Mouse (Mus musculus): ENCODE data around the gene Ski. TPM values are rescaled to one million over a fixed set of nuclear protein-coding genes. Genes with fewer than 3 reads are reported as not detected.

The Ski gene
- polyA plus RNA-seq, 1 experiment from 2014 or later = 34.9 TPM

DNA sequence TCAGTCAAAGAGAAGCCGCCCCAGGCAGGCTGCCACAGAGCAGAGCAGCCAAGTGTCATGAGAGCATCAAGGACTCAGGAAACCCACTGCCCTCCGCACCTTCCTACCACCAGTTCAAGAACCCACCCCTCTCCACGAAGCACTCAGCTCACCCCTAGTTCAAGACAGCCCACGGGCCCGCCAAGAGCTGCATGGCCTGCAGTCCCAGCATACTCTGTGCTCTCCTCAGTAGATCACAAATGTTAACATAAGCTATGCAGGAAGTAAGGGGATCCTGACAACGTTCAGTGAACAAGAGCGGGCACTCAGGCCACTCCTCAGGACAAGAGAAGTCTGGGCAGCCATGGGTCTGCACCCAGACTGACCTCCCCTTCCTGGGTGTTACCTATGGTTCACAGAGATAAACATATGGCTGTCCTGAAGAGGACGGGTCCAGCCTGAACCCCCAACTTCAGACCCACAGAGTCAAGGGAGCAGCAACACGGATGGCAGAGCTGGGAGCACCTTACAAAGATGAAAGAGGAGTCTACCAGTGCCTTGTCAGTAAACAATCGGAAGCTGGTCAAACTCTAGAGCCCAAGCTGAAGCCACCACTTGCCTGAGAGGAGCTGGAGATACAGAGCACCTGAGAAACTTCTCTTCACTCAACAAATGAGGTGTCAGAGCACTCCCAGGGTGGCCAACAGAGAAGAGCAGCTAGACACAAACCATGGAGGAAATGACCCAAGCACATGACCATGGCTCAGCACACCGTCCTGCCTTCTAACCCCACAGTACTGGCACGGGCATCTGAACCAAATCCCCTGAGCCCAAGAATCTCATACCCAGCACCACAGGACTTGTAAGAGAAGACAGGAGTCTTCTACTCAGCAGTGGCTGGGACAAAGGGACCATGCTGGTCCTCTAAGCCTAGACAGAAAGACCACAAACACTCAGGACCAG is 2.9 kb downstream of the Ski start:
- H3K9ac ChIP-seq (ENCODE audit: low read depth, low read length) = peak overlapping the region; percentile 94
- H3K36me3 ChIP-seq (ENCODE audit: control insufficient read depth, insufficient read depth, low read length) = peaks cover 4% of the 10 kb centered on the region; the same call in 1 of the 2 replicates
- peaks cover 63% of the 10 kb centered on the region for H3K4me1 ChIP-seq (ENCODE audit: control insufficient read depth, insufficient read depth, low read length)
- peak overlapping the region; percentile 87 for H3K4me3 ChIP-seq (ENCODE audit: low read depth, low read length)
- H3K9me3 ChIP-seq (ENCODE audit: control insufficient read depth, low read length) = no peaks in the 10 kb centered on the region
- no peak overlapping the region for H3K27ac ChIP-seq (replicated peaks; ENCODE audit: low read depth, low read length)
- no peak for ATAC-seq (ENCODE audit: low read depth)
- no peak for DNase-seq (ENCODE audit: low spot score)
- H3K4me2 ChIP-seq (ENCODE audit: low read depth, low read length) = peak overlapping the region; percentile 93
- 53% methylated on average over 12 of the region's 12 CpGs for WGBS
- H3K27me3 ChIP-seq (replicated peaks; ENCODE audit: control insufficient read depth, insufficient read depth, low read length) = no peaks in the 10 kb centered on the region

GRCm38 (mm10) chr4:155218104-155218732 is 4.2 kb downstream of the Ski start:
- Histone ChIP-seq H3K27ac (replicated peaks; ENCODE audit: low read depth, low read length) (no peak overlapping the region), H3K9me3 (ENCODE audit: control insufficient read depth, low read length) (no peaks in the 10 kb centered on the region), H3K4me1 (ENCODE audit: control insufficient read depth, insufficient read depth, low read length) (peaks cover 57% of the 10 kb centered on the region), H3K27me3 (replicated peaks; ENCODE audit: control insufficient read depth, insufficient read depth, low read length) (no peaks in the 10 kb centered on the region), H3K4me2 (ENCODE audit: low read depth, low read length) (peak overlapping the region; percentile 93), H3K36me3 (ENCODE audit: control insufficient read depth, insufficient read depth, low read length) (peaks cover 4% of the 10 kb centered on the region; the same call in 1 of the 2 replicates), H3K9ac (ENCODE audit: low read depth, low read length) (peak overlapping the region; percentile 94; the same call in 1 of the 2 replicates), H3K4me3 (ENCODE audit: low read depth, low read length) (peak overlapping the region; percentile 87)
- DNase-seq (ENCODE audit: low spot score) = no peak
- 46% methylated on average over 9 of the region's 9 CpGs for WGBS
- ATAC-seq (ENCODE audit: low read depth) = no peak

DNA sequence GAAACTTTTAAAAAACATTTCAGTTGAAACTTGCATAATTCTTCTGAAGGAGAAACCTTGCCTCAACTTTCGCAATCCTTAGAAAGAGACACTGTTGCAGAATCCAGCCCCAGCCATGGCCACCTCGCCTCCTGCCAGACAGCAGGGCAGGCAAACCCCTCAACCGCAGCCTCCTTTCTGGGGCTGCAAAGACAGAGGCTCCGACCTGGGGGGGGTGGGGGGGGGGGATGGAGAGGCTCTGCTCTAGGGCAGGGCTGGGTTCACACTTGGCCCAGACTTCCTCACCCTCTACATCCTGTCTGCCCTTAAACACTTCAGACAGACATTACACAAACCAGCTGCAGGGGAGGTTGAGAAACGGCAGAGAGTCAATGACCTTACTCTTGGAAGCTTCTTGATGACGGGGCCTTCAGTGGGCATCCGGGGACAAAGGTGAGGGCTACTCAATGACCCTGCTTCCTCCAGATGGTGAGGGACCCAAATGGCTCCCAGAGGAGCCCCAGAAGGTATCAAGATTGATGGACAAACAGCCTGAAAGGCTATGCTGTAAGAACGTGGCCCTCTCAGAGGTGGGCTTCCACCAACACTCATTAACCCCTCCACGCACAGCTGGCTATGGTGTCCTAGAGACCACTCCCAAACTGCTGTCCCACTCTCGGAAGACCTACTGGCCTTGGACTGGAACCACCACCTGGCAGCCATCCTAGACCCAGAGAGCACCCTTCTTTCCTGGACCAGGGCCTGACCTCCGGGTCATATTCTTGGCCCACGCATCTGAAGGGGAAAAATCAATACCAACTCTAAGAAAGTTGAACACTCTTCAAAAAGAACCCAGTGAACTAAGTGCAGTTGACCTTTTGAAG is 4.9 kb downstream of the Ski start:
- Histone ChIP-seq H3K27ac (replicated peaks; ENCODE audit: low read depth, low read length) (no peak overlapping the region), H3K36me3 (ENCODE audit: control insufficient read depth, insufficient read depth, low read length) (peaks cover 4% of the 10 kb centered on the region; the same call in 1 of the 2 replicates), H3K4me2 (ENCODE audit: low read depth, low read length) (peak overlapping the region; percentile 93), H3K9me3 (ENCODE audit: control insufficient read depth, low read length) (no peaks in the 10 kb centered on the region), H3K4me1 (ENCODE audit: control insufficient read depth, insufficient read depth, low read length) (peaks cover 57% of the 10 kb centered on the region), H3K9ac (ENCODE audit: low read depth, low read length) (0 out of 2 replicates have a peak overlapping the region, but pooled peaks have one; percentile 15), H3K4me3 (ENCODE audit: low read depth, low read length) (peak overlapping the region; percentile 87; the same call in 1 of the 2 replicates), H3K27me3 (replicated peaks; ENCODE audit: control insufficient read depth, insufficient read depth, low read length) (no peaks in the 10 kb centered on the region)
- DNase-seq (ENCODE audit: low spot score) = no peak
- WGBS = 34% methylated on average over 12 of the region's 12 CpGs
- no peak for ATAC-seq (ENCODE audit: low read depth)

GRCm38 (mm10) chr4:155215773-155216630 is 6.4 kb downstream of the Ski start:
- H3K27me3 ChIP-seq (replicated peaks; ENCODE audit: control insufficient read depth, insufficient read depth, low read length) = no peaks in the 10 kb centered on the region
- DNase-seq (ENCODE audit: low spot score) (no peak), ATAC-seq (ENCODE audit: low read depth) (peak; percentile 20; the same call in 1 of the 2 replicates)
- peaks cover 2% of the 10 kb centered on the region for H3K36me3 ChIP-seq (ENCODE audit: control insufficient read depth, insufficient read depth, low read length)
- peak overlapping the region; percentile 44 for H3K27ac ChIP-seq (replicated peaks; ENCODE audit: low read depth, low read length)
- H3K4me2 ChIP-seq (ENCODE audit: low read depth, low read length) = peak overlapping the region; percentile 41
- peak overlapping the region; percentile 25; the same call in 1 of the 2 replicates for H3K9ac ChIP-seq (ENCODE audit: low read depth, low read length)
- no peaks in the 10 kb centered on the region for H3K9me3 ChIP-seq (ENCODE audit: control insufficient read depth, low read length)
- WGBS = 53% methylated on average over 12 of the region's 12 CpGs
- peaks cover 57% of the 10 kb centered on the region for H3K4me1 ChIP-seq (ENCODE audit: control insufficient read depth, insufficient read depth, low read length)
- no peak overlapping the region for H3K4me3 ChIP-seq (ENCODE audit: low read depth, low read length)

DNA sequence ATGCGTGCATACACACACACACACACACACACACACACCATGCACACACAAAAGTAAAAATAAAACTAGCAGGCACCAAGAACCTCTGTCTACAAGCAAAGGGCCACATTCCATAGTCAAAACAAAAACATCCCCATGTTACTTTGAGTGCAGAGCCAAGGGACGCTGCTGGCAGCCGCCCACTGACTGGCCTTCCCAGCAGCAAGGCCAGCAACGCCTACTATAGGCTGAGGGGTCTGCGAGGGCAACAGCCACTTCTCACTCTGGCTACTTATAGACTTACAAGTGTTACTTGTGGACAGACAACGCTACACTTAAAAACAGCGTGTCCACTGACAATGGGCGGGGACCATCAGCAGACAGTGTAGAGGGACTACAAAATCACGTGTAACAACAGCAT is 7.2 kb downstream of the Ski start:
- no peak overlapping the region for H3K4me3 ChIP-seq (ENCODE audit: low read depth, low read length)
- H3K36me3 ChIP-seq (ENCODE audit: control insufficient read depth, insufficient read depth, low read length) = peaks cover 10% of the 10 kb centered on the region
- DNase-seq (ENCODE audit: low spot score) = no peak
- H3K27me3 ChIP-seq (replicated peaks; ENCODE audit: control insufficient read depth, insufficient read depth, low read length) = no peaks in the 10 kb centered on the region
- H3K9ac ChIP-seq (ENCODE audit: low read depth, low read length) = peak overlapping the region; percentile 37; the same call in 1 of the 2 replicates
- ATAC-seq (ENCODE audit: low read depth) = no peak
- H3K27ac ChIP-seq (replicated peaks; ENCODE audit: low read depth, low read length) = peak overlapping the region; percentile 44; the same call in 1 of the 2 replicates
- H3K9me3 ChIP-seq (ENCODE audit: control insufficient read depth, low read length) = no peaks in the 10 kb centered on the region
- 56% methylated on average over 9 of the region's 9 CpGs for WGBS
- H3K4me2 ChIP-seq (ENCODE audit: low read depth, low read length) = peak overlapping the region; percentile 41
- H3K4me1 ChIP-seq (ENCODE audit: control insufficient read depth, insufficient read depth, low read length) = peaks cover 57% of the 10 kb centered on the region

GRCm38 (mm10) chr4:155214793-155215192 is 7.6 kb downstream of the Ski start:
- Histone ChIP-seq H3K27me3 (replicated peaks; ENCODE audit: control insufficient read depth, insufficient read depth, low read length) (no peaks in the 10 kb centered on the region), H3K4me3 (ENCODE audit: low read depth, low read length) (no peak overlapping the region), H3K4me1 (ENCODE audit: control insufficient read depth, insufficient read depth, low read length) (peaks cover 52% of the 10 kb centered on the region), H3K4me2 (ENCODE audit: low read depth, low read length) (peak overlapping the region; percentile 41; the same call in 1 of the 2 replicates), H3K27ac (replicated peaks; ENCODE audit: low read depth, low read length) (no peak overlapping the region), H3K36me3 (ENCODE audit: control insufficient read depth, insufficient read depth, low read length) (peaks cover 10% of the 10 kb centered on the region), H3K9ac (ENCODE audit: low read depth, low read length) (no peak overlapping the region), H3K9me3 (ENCODE audit: control insufficient read depth, low read length) (no peaks in the 10 kb centered on the region)
- WGBS = 76% methylated on average over 10 of the region's 10 CpGs
- DNase-seq (ENCODE audit: low spot score) = no peak
- no peak for ATAC-seq (ENCODE audit: low read depth)

- Histone ChIP-seq H3K9ac (ENCODE audit: low read depth, low read length) (no peak overlapping the region), H3K9me3 (ENCODE audit: control insufficient read depth, low read length) (no peaks in the 10 kb centered on the region), H3K36me3 (ENCODE audit: control insufficient read depth, insufficient read depth, low read length) (peaks cover 10% of the 10 kb centered on the region), H3K4me1 (ENCODE audit: control insufficient read depth, insufficient read depth, low read length) (peaks cover 50% of the 10 kb centered on the region), H3K27ac (replicated peaks; ENCODE audit: low read depth, low read length) (no peak overlapping the region), H3K4me2 (ENCODE audit: low read depth, low read length) (no peak overlapping the region), H3K27me3 (replicated peaks; ENCODE audit: control insufficient read depth, insufficient read depth, low read length) (no peaks in the 10 kb centered on the region), H3K4me3 (ENCODE audit: low read depth, low read length) (no peak overlapping the region)
- ATAC-seq (ENCODE audit: low read depth) (no peak), DNase-seq (ENCODE audit: low spot score) (no peak)
- 75% methylated on average over 6 of the region's 6 CpGs for WGBS
Measured at GRCm38 (mm10) chr4:155214188-155214587, 8.2 kb downstream of the Ski start.
